Mouse (Mus musculus) kidney, postnatal 36 days (tissue): ENCODE results near the gene Six5.

Experiments used
- DNase-seq, 2 experiments: peaks; one replicate each; pipeline ENCODE4 v3.0.0; 2021 to 2022; ENCODE audit warnings: mixed read lengths in 2 of 2

The Six5 gene

DNA sequence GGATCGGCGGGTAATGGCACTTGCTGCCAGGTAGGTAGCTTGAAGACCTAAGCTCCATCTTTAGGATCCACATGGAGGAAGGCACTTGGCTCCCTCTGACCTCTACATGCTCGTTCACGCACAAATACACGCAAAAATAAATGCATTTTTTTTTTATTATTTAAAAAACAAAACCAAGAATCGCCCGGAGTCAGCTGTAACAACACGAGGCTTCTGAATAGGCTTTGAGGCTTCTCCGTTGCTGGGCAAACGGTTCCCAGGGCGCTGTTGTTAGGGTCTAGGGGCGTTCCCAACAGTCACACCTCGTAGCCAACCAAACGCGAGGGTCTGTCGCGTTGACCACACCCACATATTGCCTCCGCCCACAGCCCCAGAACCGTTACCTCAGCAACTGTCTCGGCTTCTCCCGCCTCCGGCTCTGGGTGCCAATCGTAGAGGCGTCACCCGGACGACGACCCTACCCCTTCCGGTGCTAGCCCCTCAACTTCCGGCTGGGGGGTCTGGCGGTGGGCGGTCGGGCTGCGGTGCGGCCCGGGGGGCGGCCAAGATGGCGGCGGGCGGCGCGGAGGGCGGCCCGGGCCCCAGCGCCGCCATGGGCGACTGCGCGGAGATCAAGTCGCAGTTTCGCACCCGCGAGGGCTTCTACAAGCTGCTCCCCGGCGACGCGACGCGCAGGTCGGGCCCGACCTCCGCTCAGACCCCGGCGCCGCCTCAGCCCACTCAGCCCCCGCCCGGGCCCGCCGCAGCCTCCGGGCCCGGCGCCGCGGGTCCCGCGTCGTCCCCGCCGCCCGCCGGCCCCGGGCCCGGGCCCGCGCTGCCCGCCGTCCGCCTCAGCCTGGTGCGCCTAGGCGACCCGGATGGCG is 18.4 kb upstream of the Six5 start, which contains the start of gene Dmwd:
Gene Dmwd, plus strand, starts transcription at position 505 of the 863 bp plus-strand sequence.
- peak; percentile 96 to 98 for DNase-seq

DNA sequence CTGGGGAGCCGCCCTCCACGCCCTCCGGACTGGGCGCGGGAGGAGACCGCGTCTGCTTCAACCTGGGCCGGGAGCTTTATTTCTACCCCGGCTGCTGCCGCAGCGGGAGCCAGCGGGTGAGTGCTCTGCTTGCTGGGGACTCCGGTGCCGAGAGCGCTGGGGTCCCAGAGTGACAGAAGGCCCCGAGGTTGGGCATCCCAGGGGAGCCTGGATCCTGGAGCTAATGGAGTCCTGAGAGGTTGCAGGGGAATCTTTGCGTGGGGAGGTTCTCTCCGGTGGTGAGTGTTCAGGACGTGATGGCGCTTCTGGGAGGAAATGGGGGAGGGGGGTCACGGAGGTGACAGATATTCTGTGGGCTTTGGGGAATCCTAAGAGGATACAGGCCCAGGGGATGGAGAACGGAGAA is 17.8 kb upstream of the Six5 start:
- no peak for DNase-seq

DNA sequence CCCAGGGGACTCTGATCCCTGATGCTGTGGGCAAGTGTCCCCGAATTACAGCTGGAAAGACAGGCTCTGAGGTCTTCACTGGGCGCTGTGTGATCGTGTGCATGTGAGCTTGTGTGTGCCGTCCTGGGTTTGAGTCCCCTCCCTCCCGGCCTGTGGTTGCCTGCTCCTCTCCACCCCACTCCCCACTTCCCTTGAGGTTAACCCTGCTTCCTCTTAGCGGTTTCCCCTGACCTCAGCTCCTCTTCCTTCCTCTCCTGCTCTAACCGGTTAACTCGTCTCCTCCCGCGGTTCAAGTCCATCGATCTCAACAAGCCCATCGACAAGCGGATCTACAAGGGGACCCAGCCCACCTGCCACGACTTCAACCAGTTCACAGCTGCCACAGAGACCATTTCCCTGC is 16.6 kb upstream of the Six5 start:
- DNase-seq, result no peak

DNA sequence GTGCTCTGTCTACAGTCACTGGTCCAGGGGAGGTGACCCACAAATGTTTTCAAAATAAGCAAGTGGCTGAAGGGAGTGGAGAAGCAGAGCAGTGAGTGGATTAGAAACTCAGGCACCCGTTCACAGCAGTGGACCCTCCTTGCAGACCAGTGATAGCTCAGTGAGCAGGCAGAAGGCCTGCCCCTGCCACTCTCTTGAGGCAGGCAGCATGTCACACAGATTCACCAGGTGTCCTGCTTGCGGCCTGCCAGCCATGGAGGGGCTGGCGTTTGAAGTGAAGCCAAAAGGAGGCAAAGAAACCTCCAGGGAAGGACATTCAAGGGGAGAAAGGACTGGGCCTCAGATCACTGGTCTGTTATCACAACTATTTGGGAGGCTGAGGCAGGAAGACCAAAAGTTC is 15.7 kb upstream of the Six5 start:
- no peak for DNase-seq

DNA sequence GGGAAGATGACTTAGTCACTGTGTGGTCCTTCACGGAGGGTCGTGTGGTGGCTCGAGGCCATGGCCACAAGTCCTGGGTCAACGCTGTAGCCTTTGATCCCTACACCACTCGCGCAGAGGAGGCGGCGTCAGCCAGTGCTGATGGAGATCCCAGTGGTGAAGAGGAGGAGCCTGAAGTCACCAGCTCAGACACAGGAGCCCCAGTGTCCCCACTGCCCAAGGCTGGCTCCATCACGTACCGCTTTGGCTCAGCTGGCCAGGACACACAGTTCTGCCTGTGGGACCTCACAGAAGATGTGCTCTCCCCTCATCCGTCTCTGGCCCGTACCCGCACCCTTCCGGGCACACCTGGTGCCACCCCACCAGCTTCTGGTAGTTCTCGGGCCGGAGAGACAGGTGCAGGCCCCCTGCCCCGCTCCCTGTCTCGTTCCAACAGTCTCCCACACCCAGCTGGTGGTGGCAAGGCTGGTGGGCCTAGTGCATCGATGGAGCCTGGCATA is 13.9 kb upstream of the Six5 start:
- DNase-seq, result no peak

DNA sequence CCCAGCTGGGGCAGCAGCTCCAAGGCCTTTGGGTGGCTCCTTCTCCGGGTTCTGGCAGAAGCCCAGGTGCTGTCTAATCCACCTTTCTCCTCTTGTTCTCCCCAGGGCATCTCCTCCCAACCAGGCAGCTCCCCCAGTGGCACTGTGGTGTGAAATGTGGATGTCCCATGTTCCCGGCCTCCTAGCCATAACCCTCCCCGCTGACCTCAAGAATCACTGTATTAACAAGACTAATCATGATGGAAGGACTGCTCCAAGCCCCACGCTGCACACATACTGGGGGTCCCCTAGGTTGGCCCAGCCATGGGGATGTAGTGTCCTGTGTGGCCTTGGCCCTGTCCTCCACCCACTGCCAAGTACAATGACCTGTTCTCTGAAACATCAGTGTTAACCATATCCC is 12.2 kb upstream of the Six5 start:
- no peak for DNase-seq

DNA sequence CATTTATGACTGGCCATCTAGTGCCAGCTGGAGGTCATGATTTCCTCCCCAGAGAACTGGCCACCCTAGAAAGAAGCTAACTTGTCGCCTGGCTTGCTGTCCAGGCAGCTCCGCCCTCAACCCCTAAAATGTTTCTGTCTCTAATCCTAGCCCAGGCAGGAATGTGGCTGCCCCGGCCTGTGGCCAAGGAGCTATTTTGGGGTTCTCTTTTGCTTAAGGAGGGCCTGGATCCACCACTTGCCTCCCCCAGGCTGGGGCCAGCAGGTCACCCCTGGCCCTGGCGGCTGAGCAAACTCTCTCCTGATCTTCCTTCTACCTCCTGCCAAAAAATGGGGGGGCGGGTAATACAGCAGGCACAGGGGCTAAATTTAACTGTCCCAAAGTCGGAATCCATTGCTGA is 11.3 kb upstream of the Six5 start:
- DNase-seq, result peak; percentile 27 to 52

DNA sequence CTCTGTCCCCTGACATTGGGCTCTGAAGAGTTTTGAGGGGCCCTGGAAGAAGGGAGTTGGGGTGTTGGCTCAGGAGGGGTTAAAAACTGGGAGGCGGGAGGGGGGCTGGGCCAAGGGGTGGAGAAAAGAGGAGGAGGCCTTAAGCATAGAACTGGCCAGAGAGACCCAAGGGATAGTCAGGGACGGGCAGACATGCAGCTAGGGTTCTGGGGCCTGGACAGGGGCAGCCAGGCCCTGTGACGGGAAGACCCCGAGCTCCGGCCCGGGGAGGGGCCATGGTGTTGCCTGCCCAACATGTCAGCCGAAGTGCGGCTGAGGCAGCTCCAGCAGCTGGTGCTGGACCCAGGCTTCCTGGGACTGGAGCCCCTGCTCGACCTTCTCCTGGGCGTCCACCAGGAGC is 10.7 kb upstream of the Six5 start, which contains the start of gene Dmpk:
Gene Dmpk, plus strand, starts transcription at position 149 of the 400 bp plus-strand sequence.
- peak in 1 of 2 experiments; percentile 43 for DNase-seq

DNA sequence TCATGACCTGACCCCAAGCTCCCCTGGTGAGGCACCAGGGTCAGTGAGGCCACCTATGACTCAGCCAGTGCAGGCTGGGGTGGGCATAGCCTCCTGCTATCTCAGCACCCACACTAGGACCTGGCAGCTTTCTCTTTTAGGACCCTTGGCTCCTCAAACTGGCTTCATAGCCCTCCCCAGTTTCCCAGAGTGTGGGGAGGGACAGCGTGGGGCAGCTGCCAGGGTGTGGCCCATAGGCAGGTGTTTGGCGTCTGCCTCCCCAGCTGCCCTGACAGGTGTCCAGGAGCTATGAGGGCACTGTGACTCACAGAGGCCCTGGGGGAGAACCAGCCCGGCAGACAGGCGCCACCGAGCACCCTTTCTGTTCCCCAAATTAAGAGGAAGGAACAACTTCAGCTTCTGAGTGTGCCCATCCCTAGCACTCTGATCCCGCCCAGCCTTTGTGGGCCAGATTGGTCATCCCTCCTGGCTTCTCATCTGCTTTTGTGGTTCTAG is 10.1 kb upstream of the Six5 start:
- DNase-seq, result no peak

DNA sequence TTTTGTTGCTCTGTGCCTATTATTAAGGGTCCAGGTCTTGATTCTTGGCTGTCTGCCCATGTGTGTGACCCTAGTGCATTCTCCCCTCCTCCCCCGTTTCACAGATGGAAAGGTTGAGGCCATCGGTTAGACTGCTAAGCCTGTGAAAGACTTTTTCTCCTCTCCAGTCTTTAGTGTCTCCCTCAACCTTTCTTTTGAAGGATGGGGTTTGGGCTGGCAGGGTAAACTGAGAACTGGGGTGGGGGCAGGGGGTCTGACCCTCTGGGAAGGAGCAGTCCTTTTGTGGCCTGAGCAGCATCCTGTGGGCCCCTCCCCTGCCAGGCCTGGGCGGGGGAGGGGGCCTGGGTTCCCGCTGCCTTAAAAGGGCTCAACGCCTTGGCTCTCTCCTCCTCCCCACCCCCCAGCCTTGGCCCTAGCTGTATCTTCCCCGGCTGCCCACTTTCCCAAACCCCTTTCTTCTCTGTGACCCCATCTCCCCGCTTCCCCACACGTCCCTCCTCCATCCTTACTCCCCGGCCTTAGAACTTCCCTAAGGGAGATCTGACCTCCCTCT is 9.4 kb upstream of the Six5 start:
- DNase-seq, result no peak

DNA sequence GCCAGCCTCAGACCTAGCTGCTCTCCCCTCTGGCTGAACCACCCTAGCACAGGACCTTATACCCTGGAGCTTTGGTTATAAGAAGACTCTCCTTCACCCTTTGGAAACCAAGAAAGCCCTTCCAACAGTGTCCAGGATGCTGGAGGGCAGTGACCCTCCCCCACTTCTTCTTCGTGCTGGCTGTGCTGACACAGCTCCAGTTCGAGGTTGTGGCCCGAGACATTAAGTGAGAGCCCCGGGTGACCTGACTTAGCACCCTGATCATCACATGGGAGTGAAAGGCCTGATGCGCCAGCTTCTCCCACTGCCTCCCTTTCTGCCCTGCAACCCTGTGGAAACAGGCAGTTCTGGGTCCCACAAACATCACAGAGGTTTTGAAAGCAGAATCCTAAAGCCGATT is 8.9 kb upstream of the Six5 start:
- peak; percentile 37 to 38 for DNase-seq

DNA sequence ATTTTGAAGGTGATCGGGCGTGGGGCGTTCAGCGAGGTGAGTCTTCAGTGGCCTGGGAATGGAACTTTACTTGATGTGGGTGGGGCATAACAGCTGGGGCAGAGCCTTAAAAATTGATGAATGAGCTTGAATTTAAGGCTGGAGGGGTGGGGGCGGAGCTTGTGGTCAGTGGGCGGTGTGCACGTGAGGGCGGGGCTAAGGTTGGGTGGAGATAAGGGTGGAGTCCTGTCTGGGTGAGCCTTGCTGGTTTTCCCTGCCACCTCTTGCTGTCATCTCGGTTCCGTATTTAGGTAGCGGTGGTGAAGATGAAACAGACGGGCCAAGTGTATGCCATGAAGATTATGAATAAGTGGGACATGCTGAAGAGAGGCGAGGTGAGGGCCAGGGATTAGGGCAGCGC is 8.4 kb upstream of the Six5 start:
- DNase-seq, result peak; percentile 54 to 80

DNA sequence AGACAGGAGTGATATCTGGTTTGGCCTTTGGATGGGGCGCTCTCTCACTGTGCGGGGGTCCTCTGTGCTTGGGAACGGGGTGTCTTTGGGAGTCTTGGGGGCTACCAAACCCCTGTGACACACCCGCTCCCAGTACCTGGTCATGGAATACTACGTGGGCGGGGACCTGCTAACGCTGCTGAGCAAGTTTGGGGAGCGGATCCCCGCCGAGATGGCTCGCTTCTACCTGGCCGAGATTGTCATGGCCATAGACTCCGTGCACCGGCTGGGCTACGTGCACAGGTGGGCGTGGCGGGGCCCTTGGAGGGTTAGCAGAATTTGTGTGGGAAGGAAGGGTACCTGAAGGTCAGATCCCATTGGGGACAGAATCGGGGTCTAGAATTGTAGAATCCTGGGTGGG is 7.6 kb upstream of the Six5 start:
- no peak for DNase-seq

DNA sequence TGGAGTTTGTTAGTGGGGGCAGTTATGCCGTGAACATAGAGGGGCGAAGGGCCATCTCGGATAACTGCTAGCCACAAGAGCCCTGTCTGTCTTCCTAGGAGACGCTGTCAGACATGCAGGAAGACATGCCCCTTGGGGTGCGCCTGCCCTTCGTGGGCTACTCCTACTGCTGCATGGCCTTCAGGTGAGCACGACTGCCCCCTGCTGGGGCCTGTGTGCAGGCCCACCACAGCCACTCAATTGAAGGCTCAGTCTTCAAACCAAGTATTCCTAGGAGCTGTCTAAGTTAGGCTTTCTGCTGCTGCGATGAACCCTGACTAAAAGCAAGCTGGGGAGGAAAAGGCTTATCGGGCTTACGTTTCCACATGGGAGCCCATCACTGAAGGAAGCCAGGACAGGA is 5.6 kb upstream of the Six5 start:
- peak; percentile 66 to 90 for DNase-seq

DNA sequence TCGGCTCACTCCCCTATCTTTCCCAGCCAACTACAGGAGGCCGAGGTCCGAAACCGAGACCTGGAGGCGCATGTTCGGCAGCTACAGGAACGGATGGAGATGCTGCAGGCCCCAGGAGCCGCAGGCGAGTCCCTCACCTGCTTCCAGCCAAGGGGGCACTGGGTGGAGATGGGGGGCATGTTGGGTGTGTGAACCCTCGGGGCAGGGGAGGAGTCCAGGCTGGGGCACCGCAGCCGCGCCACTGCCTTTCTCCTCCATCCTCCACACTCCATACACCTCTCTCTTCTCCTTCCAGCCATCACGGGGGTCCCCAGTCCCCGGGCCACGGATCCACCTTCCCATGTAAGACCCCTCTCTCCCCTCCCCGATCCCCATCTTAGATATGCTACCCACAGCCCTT is 2.5 kb upstream of the Six5 start:
- DNase-seq, result no peak

DNA sequence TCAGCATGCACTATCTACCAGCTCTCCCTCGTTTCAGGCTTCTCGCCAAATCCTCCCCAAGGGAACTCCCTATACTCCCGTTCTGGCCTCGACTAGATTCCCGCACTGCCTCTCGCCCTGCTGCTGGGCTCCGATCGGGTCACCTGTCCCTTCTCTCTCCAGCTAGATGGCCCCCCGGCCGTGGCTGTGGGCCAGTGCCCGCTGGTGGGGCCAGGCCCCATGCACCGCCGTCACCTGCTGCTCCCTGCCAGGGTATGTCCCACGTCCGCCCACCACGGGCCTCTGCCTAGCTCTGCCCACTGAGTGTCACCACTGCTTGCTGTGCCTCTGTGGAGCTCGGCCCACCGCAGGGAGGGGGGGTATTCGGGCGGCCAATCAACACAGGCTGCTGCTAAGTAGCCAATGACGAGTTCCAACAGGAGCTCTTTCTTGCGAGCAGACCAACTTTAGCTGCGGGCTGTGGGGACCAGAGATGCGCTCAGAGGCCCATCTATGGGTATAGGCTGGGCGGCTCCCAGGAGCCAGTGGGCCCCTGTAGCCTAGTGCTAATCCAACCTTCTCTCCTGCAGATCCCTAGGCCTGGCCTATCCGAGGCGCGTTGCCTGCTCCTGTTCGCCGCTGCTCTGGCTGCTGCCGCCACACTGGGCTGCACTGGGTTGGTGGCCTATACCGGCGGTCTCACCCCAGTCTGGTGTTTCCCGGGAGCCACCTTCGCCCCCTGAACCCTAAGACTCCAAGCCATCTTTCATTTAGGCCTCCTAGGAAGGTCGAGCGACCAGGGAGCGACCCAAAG is 1.8 kb upstream of the Six5 start:
- DNase-seq, result peak; percentile 62 to 70

DNA sequence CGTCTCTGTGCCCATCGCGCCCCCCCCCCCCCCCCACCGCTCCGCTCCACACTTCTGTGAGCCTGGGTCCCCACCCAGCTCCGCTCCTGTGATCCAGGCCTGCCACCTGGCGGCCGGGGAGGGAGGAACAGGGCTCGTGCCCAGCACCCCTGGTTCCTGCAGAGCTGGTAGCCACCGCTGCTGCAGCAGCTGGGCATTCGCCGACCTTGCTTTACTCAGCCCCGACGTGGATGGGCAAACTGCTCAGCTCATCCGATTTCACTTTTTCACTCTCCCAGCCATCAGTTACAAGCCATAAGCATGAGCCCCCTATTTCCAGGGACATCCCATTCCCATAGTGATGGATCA is 1.2 kb upstream of the Six5 start:
- peak; percentile 88 to 94 for DNase-seq

DNA sequence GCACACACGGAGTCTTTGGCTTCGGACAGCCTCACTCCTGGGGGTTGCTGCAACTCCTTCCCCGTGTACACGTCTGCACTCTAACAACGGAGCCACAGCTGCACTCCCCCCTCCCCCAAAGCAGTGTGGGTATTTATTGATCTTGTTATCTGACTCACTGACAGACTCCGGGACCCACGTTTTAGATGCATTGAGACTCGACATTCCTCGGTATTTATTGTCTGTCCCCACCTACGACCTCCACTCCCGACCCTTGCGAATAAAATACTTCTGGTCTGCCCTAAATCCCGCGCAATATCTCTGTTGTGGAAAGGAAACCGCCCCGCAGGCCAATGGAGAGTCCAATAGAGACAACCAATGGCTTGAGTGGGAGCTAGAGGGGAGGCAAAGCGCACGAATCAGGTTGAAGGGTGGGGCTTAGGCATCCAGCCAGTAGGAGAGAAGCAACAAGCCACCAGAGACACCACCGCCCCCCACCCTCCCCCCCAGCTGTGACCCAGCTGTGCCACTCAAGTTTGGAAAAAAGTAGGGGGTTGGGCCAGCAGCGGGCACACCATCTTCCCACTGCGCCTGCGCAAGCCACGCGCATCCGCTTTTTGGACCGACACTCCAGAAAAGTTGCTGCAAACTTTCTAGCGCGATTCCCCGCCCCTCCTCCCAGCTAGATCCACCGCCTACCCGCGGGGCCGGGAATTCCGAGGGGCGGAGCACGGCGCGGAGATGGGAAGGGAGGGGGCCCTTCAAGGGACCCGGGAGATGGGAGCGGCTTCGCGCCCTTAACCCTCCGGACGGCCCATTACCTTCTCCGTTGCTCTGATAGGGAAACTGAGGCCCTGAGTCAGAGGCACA is 633 bp upstream of the Six5 start:
- DNase-seq, result peak; percentile 98 to 99

DNA sequence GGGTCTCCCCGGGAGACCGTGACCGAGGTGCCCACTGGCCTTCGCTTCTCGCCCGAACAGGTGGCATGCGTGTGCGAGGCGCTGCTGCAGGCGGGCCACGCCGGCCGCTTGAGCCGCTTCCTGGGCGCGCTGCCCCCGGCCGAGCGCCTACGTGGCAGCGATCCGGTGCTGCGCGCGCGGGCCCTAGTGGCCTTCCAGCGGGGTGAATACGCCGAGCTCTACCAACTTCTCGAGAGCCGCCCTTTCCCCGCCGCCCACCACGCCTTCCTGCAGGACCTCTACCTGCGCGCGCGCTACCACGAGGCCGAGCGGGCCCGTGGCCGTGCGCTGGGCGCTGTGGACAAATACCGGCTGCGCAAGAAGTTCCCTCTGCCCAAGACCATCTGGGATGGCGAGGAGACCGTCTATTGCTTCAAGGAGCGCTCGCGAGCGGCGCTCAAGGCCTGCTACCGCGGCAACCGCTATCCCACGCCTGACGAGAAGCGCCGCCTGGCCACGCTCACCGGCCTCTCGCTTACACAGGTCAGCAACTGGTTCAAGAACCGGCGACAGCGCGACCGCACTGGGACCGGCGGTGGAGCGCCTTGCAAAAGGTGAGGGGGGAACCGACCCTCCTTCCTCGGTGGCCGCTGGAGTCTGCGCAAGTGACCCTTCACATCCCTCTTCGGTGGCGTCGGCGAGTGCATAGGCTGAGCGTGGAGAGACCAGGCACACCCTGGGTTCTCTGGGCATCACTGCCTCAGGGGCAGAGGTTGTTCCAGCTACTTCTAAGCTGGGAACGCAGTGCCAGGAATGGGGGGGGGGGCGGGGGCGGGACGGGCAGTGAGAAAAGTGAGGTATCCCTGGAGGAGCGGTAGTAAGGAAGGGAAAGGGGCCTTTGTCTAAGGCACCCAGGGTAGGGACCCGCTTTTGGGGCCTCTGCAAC is 694 bp downstream of the Six5 start:
- peak; percentile 43 to 74 for DNase-seq

DNA sequence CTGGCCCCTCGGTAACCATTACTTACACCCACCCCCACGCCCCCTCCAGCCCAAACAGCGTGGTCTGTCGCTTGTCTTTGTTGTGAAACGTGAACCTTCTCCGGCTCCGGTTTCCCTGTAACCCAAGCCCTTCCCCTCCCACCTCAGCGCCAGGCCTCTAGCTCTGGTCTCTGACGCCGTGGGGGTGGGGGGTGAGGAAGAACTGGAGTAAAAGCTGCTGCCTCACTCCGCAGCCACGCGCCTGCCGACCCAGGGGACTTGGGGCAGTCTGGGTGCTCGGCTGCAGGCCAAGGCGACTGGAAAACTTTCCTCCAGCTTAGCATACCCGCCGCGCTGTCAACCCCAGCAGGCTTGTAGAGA is 1.3 kb downstream of the Six5 start:
- DNase-seq, result peak; percentile 57 to 81

DNA sequence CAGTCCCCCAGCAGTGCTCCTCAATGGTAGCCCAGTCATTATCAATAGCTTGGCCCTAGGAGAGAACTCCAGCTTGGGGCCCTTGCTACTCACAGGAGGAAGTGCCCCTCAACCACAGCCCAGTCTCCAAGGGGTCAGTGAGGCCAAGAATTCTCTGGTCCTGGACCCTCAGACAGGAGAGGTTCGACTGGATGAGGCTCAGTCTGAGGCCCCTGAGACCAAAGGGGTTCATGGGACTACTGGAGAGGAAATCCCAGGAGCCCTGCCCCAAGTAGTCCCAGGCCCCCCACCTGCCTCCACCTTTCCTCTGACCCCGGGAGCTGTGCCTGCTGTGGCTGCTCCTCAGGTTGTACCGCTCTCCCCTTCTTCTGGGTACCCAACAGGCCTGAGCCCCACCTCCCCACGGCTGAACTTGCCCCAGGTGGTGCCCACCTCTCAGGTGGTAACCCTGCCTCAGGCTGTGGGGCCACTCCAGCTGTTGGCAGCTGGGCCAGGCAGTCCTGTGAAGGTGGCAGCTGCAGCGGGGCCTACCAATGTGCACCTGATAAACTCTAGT is 2.1 kb downstream of the Six5 start:
- no peak for DNase-seq
